Mouse (Mus musculus) neural tube, embryonic 13.5 days (tissue): ENCODE measurements around the gene Xylt1. TPM values are rescaled to one million over a fixed set of nuclear protein-coding genes. Genes with fewer than 3 reads are reported as not detected.

Experiments used
- ATAC-seq: fragments of 200-750 bp; cut with Nextera tagmentation; 2 replicates; pipeline ENCODE4 v1.8.0; 2017; ENCODE audit warnings: low read depth, mild to moderate bottlenecking, moderate TSS enrichment, moderate library complexity
- H3K27ac ChIP-seq: fragments of 300-500 bp; sonication (generic); replicated peaks from 2 replicates; pipeline ENCODE4 v1.5.1; 2015; ENCODE audit warnings: moderate library complexity, mild to moderate bottlenecking, inconsistent platforms
- H3K27me3 ChIP-seq: fragments of 300-500 bp; sonication (generic); 2 replicates; pipeline ENCODE4 v1.6.1; 2015; ENCODE audit warnings: mild to moderate bottlenecking, inconsistent platforms
- H3K36me3 ChIP-seq: fragments of 300-500 bp; sonication (generic); 2 replicates; pipeline ENCODE4 v1.6.1; 2015; ENCODE audit warnings: mild to moderate bottlenecking, inconsistent platforms
- H3K4me1 ChIP-seq: fragments of 300-500 bp; sonication (generic); replicated peaks from 2 replicates; pipeline ENCODE4 v1.6.1; 2015; ENCODE audit warnings: inconsistent platforms
- H3K4me2 ChIP-seq: fragments of 300-500 bp; sonication (generic); 2 replicates; pipeline ENCODE4 v1.6.1; 2015; ENCODE audit warnings: inconsistent platforms, mild to moderate bottlenecking, moderate library complexity
- H3K4me3 ChIP-seq: fragments of 300-500 bp; sonication (generic); 2 replicates; pipeline ENCODE4 v1.5.1; 2015; ENCODE audit warnings: mild to moderate bottlenecking, inconsistent platforms
- H3K9ac ChIP-seq: fragments of 300-500 bp; sonication (generic); 2 replicates; pipeline ENCODE4 v1.6.1; 2015; ENCODE audit warnings: moderate library complexity, mild to moderate bottlenecking, inconsistent platforms
- H3K9me3 ChIP-seq: fragments of 300-500 bp; sonication (generic); 2 replicates; pipeline ENCODE4 v1.6.1; 2016; ENCODE audit warnings: inconsistent platforms
- WGBS: fragments of 180-500 bp; shearing (Covaris S2); methylation state at CpG from one replicate; pipeline ENCODE4 v1.1.7; 2015; 5-methylcytosine and 5-hydroxymethylcytosine counted together
- polyA plus RNA-seq: library from polyadenylated mRNA; unstranded; fragments of >200 nt; fragmentation: Nextera tagmentation; extraction: Ambion mirVana; gene quantifications from 2 replicates; pipeline ENCODE4 v1.2.1, GENCODE M21; 2015

The Xylt1 gene
- polyA plus RNA-seq, 1 experiment from 2014 or later = 1.9 TPM

DNA sequence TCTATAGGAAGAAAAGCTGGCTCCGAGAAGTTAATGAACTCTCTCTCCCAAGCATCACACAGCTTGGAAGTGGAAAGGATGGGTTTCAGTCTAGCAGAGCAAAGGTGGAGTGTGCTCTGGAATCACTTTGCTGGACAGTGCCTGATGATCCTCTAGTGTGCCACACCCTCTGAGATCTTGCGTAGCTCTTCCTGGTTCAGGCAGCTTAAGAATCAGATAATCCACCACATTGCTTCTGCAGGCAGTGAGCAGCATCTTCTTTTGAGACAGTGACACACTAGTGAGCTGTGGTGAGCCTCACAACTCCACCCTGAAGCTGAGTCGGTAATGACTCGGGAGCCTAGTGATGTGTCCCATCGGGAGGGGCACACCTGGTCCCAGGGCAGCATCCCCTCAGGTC lies 159.2 kb downstream of the Xylt1 start:
- WGBS = 77% methylated on average over 5 of the region's 5 CpGs
- no peak overlapping the region for H3K9ac ChIP-seq
- H3K4me1 ChIP-seq = peaks cover 35% of the 10 kb centered on the region
- H3K9me3 ChIP-seq = no peaks in the 10 kb centered on the region
- no peak overlapping the region for H3K4me3 ChIP-seq
- no peak overlapping the region for H3K4me2 ChIP-seq
- peaks cover 6% of the 10 kb centered on the region; the same call in 1 of the 2 replicates for H3K27me3 ChIP-seq
- H3K27ac ChIP-seq = peak overlapping the region; percentile 34
- 0 out of 2 replicates have a peak, but pooled peaks have one; percentile 19 for ATAC-seq
- no peaks in the 10 kb centered on the region for H3K36me3 ChIP-seq

DNA sequence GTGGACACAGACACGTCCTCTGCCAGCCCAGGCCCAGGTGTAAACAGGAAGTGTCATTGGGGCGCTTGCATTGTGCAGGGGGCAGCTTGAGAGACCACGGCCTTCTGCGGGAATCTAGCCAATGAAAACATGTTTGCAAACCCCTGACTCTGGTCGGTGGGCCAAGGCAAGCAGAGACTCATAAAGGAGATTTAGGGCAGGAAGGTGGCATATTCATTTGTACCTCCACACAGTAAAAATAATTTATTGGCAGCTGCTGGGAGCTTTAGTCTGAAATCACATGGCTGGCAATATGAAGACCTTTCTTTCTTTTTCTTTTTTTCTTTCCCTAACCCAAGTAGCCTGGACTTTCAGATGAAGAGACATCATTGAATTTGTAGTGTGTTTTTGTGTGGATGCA lies 159.6 kb downstream of the Xylt1 start:
- ATAC-seq = peak; percentile 64; the same call in 1 of the 2 replicates
- H3K4me3 ChIP-seq = no peak overlapping the region
- H3K4me2 ChIP-seq = no peak overlapping the region
- peaks cover 6% of the 10 kb centered on the region; the same call in 1 of the 2 replicates for H3K27me3 ChIP-seq
- no peaks in the 10 kb centered on the region for H3K36me3 ChIP-seq
- WGBS = 44% methylated on average over 5 of the region's 5 CpGs
- peak overlapping the region; percentile 34 for H3K27ac ChIP-seq
- H3K9me3 ChIP-seq = no peaks in the 10 kb centered on the region
- peaks cover 35% of the 10 kb centered on the region for H3K4me1 ChIP-seq
- no peak overlapping the region for H3K9ac ChIP-seq

DNA sequence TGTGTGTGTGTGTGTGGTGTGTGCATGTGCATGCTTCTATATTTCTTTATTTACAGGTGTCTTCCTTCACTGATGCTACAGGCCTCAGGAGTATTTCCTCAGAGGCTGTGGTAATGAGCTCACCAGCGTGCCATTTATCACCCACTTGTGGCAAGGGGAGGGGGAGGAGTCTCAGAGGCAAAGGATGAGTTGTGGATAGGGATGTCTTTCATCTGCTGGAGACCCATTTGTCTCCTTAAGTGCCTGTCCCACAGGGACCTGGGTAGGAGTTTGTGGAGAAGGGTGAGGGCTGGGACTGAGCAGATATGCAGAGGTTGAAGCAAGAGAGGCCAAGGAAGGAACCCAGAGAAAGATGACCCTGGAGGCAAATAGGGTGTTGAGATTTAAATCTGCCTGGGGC lies 160.3 kb downstream of the Xylt1 start:
- no peak overlapping the region for H3K4me2 ChIP-seq
- H3K4me1 ChIP-seq = peaks cover 35% of the 10 kb centered on the region
- peaks cover 10% of the 10 kb centered on the region; the same call in 1 of the 2 replicates for H3K27me3 ChIP-seq
- WGBS = 35% methylated on average over 1 of the region's 1 CpGs
- 0 out of 2 replicates have a peak overlapping the region, but pooled peaks have one; percentile 38 for H3K27ac ChIP-seq
- no peaks in the 10 kb centered on the region for H3K9me3 ChIP-seq
- no peaks in the 10 kb centered on the region for H3K36me3 ChIP-seq
- no peak overlapping the region for H3K4me3 ChIP-seq
- ATAC-seq = peak; percentile 69; the same call in 1 of the 2 replicates
- H3K9ac ChIP-seq = no peak overlapping the region

DNA sequence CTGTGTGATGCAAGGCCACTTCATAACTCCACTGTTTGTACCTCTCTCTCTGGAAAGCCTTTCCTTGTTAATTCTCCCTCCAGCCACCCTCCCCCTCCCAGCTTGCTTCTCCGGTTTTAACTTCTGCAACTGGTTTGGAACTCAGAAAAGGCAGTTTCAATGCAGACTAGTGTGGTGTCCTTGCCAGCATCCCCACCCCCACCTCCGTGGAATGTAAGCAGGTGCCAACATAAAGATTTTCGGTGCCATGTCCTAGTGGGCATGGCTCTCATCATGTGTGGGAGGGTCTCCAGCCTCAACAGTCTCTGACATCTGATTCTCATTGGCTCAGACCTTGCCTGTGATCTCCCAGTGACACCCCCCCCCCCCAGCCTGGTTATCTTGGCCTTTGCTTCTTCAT lies 160.9 kb downstream of the Xylt1 start:
- no peak for ATAC-seq
- WGBS = 82% methylated on average over 3 of the region's 3 CpGs

DNA sequence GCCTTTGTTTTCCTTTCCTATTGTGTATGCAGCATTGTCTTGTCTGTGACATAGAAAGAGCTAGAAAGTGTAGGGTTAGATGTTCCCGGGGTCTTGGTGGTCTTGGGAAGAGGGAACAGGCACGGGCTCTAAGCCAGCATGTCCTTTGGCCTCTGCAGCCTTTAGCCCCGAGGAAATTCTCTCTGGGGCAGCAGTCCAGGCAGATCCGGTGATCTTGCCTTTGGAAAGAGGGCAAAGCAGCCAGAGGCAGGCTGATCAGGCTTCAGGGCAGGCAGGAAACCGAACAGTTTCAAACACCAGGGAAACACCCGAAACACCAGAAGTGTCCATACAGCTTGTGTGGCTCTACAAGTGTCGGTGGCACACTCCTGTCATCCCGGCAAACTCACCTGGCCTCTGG lies 162.3 kb downstream of the Xylt1 start:
- Histone ChIP-seq H3K9ac (no peak overlapping the region), H3K27ac (no peak overlapping the region), H3K36me3 (no peaks in the 10 kb centered on the region), H3K4me2 (no peak overlapping the region), H3K4me3 (no peak overlapping the region), H3K4me1 (peaks cover 41% of the 10 kb centered on the region), H3K27me3 (peaks cover 24% of the 10 kb centered on the region), H3K9me3 (no peaks in the 10 kb centered on the region)
- no peak for ATAC-seq
- 58% methylated on average over 8 of the region's 8 CpGs for WGBS

More for the DNA sequence above, 160.9 kb downstream of the Xylt1 start:
- Histone ChIP-seq H3K4me3 (no peak overlapping the region), H3K4me1 (peaks cover 35% of the 10 kb centered on the region), H3K9me3 (no peaks in the 10 kb centered on the region), H3K27me3 (peaks cover 14% of the 10 kb centered on the region; the same call in 1 of the 2 replicates), H3K9ac (no peak overlapping the region), H3K27ac (no peak overlapping the region), H3K36me3 (no peaks in the 10 kb centered on the region), H3K4me2 (no peak overlapping the region)

DNA sequence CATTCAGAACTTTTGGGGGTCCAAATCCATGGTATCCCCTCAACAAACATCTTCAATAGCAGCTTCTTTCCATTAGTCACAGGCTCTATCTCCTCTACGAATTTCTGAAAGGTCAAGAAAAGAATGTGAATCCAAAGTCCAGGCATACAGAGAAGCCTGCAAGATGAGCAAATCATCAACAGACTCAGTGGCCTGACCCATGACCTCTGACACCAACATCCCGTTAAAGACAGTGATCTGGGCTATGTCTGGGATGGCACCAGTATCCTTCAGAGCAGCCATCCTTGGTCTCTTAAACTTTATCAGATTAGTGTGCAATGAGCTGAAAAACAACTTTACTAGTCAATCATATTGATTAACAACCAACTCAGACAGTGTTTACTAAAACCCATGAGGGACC lies 163.3 kb downstream of the Xylt1 start:
- H3K4me1 ChIP-seq = peaks cover 43% of the 10 kb centered on the region
- H3K4me2 ChIP-seq = no peak overlapping the region
- no peak for ATAC-seq
- WGBS = 54% methylated on average over 2 of the region's 2 CpGs
- no peak overlapping the region for H3K9ac ChIP-seq
- H3K4me3 ChIP-seq = no peak overlapping the region
- H3K36me3 ChIP-seq = no peaks in the 10 kb centered on the region
- no peak overlapping the region for H3K27ac ChIP-seq
- H3K9me3 ChIP-seq = no peaks in the 10 kb centered on the region
- peaks cover 32% of the 10 kb centered on the region for H3K27me3 ChIP-seq

DNA sequence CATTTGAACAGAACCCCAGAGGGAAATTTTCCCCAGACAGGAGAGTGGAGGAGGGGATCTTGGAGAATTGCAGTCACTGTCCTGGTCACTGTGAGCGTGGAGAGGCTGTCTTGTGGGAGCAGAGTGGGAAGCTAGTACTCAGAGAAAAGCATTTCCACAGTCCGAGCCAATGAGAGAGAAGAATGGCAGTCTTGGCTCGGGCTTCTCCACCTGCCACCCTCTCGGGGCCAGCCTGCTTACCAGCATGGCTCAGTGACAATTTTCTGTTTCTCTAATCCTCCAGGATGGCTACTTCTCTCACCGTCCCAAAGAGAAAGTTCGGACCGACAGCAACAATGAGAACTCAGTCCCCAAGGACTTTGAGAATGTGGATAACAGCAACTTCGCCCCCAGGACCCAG lies 167.5 kb downstream of the Xylt1 start:
- Histone ChIP-seq H3K27ac (no peak overlapping the region), H3K36me3 (no peaks in the 10 kb centered on the region), H3K27me3 (peaks cover 54% of the 10 kb centered on the region), H3K4me1 (peaks cover 40% of the 10 kb centered on the region), H3K4me3 (no peak overlapping the region), H3K9ac (no peak overlapping the region), H3K9me3 (no peaks in the 10 kb centered on the region), H3K4me2 (no peak overlapping the region)
- 67% methylated on average over 8 of the region's 8 CpGs for WGBS
- ATAC-seq = no peak

DNA sequence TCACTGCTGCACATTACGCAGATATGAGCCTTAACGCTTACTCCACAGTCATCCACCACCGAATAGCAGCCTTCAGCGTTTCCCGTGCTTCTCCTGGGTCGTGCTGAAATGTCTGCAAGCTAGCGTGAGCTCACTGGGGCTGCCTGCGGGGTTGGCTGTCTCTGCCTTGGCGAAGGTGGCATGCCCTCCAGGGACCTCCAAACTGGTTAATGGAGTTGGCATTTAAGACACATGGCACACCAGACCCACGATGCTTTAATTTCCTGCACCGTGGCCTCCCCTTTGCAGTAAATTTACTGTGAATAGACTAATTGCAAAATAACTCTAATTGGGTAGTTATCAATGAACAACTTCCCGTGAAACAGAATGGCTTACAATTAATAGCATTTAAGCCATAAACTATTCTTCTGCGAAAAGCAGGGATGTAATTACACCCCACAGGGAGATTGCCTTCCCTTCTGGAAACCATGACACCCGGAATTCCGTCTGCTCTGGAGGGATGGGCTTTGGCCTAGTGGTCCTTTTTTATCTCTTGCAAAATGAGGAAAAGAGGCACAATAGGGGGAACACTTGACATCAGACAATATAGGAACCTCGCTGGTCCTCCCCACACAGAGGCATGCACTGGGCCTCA lies 170.3 kb downstream of the Xylt1 start:
- H3K9me3 ChIP-seq = no peaks in the 10 kb centered on the region
- 16% methylated on average over 16 of the region's 16 CpGs for WGBS
- H3K4me2 ChIP-seq = no peak overlapping the region
- no peak overlapping the region for H3K27ac ChIP-seq
- H3K9ac ChIP-seq = no peak overlapping the region
- no peaks in the 10 kb centered on the region for H3K36me3 ChIP-seq
- 0 out of 2 replicates have a peak, but pooled peaks have one; percentile 54 for ATAC-seq
- no peak overlapping the region for H3K4me3 ChIP-seq
- peaks cover 58% of the 10 kb centered on the region for H3K27me3 ChIP-seq
- peaks cover 49% of the 10 kb centered on the region for H3K4me1 ChIP-seq

DNA sequence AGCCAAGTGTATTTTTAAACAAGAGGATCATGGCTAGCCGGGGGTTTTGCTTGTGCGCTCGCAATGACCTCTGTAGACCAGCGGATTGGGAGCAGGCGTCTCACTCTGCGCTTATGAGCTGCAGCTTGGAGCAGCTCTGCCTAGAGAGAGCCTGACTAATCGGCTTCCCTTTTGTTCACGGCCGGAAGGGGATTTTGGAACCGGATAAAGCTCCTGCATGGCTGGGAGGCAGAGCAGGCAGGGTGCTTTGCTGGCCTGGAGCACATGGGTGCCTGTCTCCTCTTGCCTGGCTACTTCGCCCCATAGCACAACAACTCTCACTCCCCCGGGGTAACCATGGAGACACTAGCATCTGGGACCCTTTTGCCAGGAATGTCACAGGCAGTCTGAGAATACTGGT lies 172.4 kb downstream of the Xylt1 start:
- no peak overlapping the region for H3K4me2 ChIP-seq

DNA sequence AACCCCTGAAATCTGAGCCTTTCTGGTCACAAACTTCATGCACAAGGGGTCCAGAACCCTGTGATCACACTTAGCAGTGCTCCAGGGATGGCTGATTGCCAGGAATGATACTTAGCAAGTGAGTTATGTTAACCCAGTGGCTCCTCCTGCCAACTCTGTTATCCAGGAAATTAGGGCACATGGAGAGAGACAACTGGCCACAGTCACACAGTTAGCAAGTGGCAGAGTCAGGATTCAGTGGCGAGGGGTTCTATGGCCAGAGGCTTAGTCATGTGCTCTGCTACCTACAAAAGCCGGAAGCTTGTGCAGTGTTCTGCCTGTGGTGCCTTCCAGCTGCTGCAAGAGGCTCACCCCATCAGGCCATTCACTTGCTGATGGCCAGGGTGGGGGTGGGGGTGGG lies 175.0 kb downstream of the Xylt1 start:
- WGBS = 36% methylated on average over 2 of the region's 2 CpGs
- H3K4me1 ChIP-seq = peaks cover 53% of the 10 kb centered on the region
- no peak overlapping the region for H3K27ac ChIP-seq
- no peak overlapping the region for H3K9ac ChIP-seq
- no peak overlapping the region for H3K4me2 ChIP-seq
- 0 out of 2 replicates have a peak, but pooled peaks have one; percentile 3 for ATAC-seq
- no peak overlapping the region for H3K4me3 ChIP-seq
- peaks cover 41% of the 10 kb centered on the region for H3K27me3 ChIP-seq
- no peaks in the 10 kb centered on the region for H3K9me3 ChIP-seq
- H3K36me3 ChIP-seq = no peaks in the 10 kb centered on the region

More for the DNA sequence above, 172.4 kb downstream of the Xylt1 start:
- no peak overlapping the region for H3K4me3 ChIP-seq
- WGBS = 34% methylated on average over 12 of the region's 12 CpGs
- no peaks in the 10 kb centered on the region for H3K9me3 ChIP-seq
- H3K27ac ChIP-seq = no peak overlapping the region
- ATAC-seq = no peak
- 0 out of 2 replicates have a peak overlapping the region, but pooled peaks have one; percentile 26 for H3K9ac ChIP-seq
- peaks cover 51% of the 10 kb centered on the region for H3K27me3 ChIP-seq
- H3K36me3 ChIP-seq = no peaks in the 10 kb centered on the region
- peaks cover 60% of the 10 kb centered on the region for H3K4me1 ChIP-seq

DNA sequence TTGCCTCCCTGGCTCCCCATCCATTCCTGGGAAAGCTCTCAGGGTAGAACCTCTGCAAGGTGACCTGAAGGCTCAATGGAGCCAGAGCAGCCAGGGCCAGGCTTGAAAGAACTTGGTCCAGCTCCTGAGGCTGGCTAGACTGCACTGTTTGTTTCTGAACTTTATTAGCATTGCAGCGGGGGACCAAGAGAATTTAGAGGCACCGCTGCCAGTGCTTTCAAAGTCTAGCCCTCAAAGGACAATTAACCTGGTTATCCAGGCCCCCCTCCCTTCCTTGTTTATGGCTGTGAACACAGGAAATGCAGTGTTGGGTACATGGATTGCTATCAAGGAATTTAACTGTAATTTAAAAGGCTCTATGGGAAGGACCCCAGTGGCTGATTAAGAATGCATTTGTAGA lies 177.4 kb downstream of the Xylt1 start:
- WGBS = 12% methylated on average over 2 of the region's 2 CpGs
- Histone ChIP-seq H3K27ac (no peak overlapping the region), H3K36me3 (no peaks in the 10 kb centered on the region), H3K4me1 (peaks cover 33% of the 10 kb centered on the region), H3K9ac (no peak overlapping the region), H3K9me3 (no peaks in the 10 kb centered on the region), H3K4me2 (no peak overlapping the region), H3K27me3 (peaks cover 44% of the 10 kb centered on the region), H3K4me3 (no peak overlapping the region)
- ATAC-seq = peak; percentile 28; the same call in 1 of the 2 replicates

DNA sequence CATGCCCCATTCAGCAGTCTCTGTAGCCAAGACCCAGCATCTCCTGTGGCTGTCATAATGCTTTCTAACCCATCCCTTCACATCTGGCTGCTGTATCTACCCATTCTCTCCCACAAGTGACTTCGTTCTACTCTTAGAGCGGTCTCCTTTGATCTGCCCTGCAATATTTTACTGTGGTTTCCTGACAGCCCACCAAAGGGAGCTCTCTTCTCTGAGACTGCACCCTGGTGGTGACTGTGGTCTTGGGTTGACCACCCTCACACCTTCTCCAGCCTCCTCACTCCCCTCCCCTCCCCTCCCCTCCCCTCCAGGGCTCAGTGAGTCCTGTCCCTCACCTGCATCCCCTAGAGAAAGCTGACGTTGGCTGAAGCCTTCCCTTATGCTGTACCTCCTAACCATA lies 178.3 kb downstream of the Xylt1 start:
- H3K27ac ChIP-seq = no peak overlapping the region
- H3K36me3 ChIP-seq = no peaks in the 10 kb centered on the region
- 64% methylated on average over 3 of the region's 3 CpGs for WGBS
- H3K4me1 ChIP-seq = peaks cover 31% of the 10 kb centered on the region
- H3K4me2 ChIP-seq = no peak overlapping the region
- H3K9me3 ChIP-seq = no peaks in the 10 kb centered on the region
- H3K4me3 ChIP-seq = no peak overlapping the region
- ATAC-seq = no peak
- no peak overlapping the region for H3K9ac ChIP-seq
- H3K27me3 ChIP-seq = peaks cover 44% of the 10 kb centered on the region
